Mouse (Mus musculus) testis, adult 2 months (tissue): Measurements from ENCODE around the gene Cobll1.

Experiments used
- CTCF ChIP-seq: fragments of 200-500 bp; IDR thresholded peaks from 2 replicates; pipeline ENCODE4 v1.5.1; 2012; ENCODE audit warnings: low read depth, mild to moderate bottlenecking, inconsistent platforms, low read length, moderate library complexity; ENCODE audit not compliant: control insufficient read depth, insufficient read depth, insufficient replicate concordance
- POLR2A ChIP-seq: fragments of 200-500 bp; IDR thresholded peaks from 2 replicates; pipeline ENCODE4 v1.6.1; 2012; ENCODE audit warnings: low read depth, mild to moderate bottlenecking, inconsistent platforms, low read length, moderate library complexity; ENCODE audit not compliant: control insufficient read depth

DNA sequence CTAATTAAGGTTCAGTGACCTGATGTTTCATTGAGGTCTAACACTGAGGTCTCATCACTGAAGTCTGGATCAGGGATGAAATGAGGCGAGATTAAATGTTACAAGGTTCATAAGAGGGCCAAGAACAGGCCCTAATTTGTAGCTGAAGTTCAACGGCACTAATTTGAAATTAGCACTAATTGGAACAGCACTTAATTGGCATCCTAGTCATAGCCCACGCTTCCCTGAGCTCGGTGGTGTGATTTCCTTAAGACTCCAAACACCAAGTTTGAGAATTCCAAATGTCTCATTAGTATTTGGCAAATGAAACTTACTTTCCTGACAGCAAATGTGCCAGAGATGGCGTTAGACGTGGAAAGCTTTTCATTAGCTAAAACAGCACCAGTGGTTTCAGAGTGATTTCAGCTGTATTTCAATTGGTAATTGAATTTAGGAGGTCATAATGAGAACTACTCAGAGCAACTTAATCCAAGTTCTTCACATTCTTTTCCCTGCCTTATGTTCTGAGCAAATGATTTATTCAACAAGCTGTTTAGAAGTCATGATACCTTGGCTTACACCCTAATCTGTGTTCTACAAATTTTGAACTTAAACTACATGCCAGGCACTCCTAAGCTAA, 36.3 kb upstream of the Cobll1 start:
- TF ChIP-seq CTCF (no peak), POLR2A (no peak)
